Mouse (Mus musculus) ES-E14 (cell line): ENCODE measurements around the gene Pip5kl1. TPM values are rescaled to one million over a fixed set of nuclear protein-coding genes. Genes with fewer than 3 reads are reported as not detected.

Source experiments
- DNase-seq: peaks from one replicate; pipeline ENCODE4 v3.0.0-alpha.2; 2013; ENCODE audit warnings: low read depth, low spot score
- H3K27ac ChIP-seq: 2 replicates; pipeline ENCODE4 v1.5.1; 2012; ENCODE audit warnings: low read depth, mild to moderate bottlenecking, low read length, moderate library complexity, mixed read lengths; ENCODE audit not compliant: poor library complexity, insufficient read depth, severe bottlenecking
- H3K36me3 ChIP-seq: 2 replicates; pipeline ENCODE4 v1.6.1; 2012; ENCODE audit warnings: mild to moderate bottlenecking, low read length, moderate library complexity, mixed read lengths; ENCODE audit not compliant: control insufficient read depth, poor library complexity, insufficient read depth, severe bottlenecking
- H3K4me1 ChIP-seq, 2 experiments: fragments of 150-350 bp in 1 of 2; sonication (generic) in 1 of 2; 2 replicates each; pipeline ENCODE4 v1.6.1; 2012; ENCODE audit warnings: low read length in 2 of 2, mild to moderate bottlenecking in 1 of 2, mixed read lengths in 1 of 2; ENCODE audit not compliant: control insufficient read depth in 2 of 2, insufficient read depth in 2 of 2, poor library complexity in 1 of 2
- H3K4me3 ChIP-seq, 2 experiments: fragments of 150-350 bp in 1 of 2; sonication (generic) in 1 of 2; 2 replicates each; pipeline ENCODE4 v1.5.1; 2012; ENCODE audit warnings: low read length in 2 of 2, low read depth in 1 of 2, mild to moderate bottlenecking in 1 of 2, mixed read lengths in 1 of 2; ENCODE audit not compliant: insufficient read depth in 1 of 2, poor library complexity in 1 of 2, severe bottlenecking in 1 of 2
- H3K9ac ChIP-seq: 2 replicates; pipeline ENCODE4 v1.6.1; 2012; ENCODE audit warnings: low read depth, mild to moderate bottlenecking, low read length, mixed read lengths; ENCODE audit not compliant: poor library complexity, insufficient read depth, severe bottlenecking
- H3K9me3 ChIP-seq: fragments of 150-350 bp; sonication (generic); 2 replicates; pipeline ENCODE4 v1.6.1; 2012; ENCODE audit warnings: low read depth, mild to moderate bottlenecking, low read length; ENCODE audit not compliant: control insufficient read depth, insufficient read depth
- CHD2 ChIP-seq: IDR thresholded peaks from 2 replicates; pipeline ENCODE4 v1.6.1; 2014; ENCODE audit warnings: mild to moderate bottlenecking, low read depth, low read length, inconsistent platforms
- HCFC1 ChIP-seq: IDR thresholded peaks from 2 replicates; pipeline ENCODE4 v1.6.1; 2012; ENCODE audit warnings: low read length, inconsistent platforms, borderline replicate concordance; ENCODE audit not compliant: insufficient read depth
- MAFK ChIP-seq: IDR thresholded peaks from 2 replicates; pipeline ENCODE4 v1.6.1; 2014; ENCODE audit warnings: mild to moderate bottlenecking, low read depth, low read length, inconsistent platforms; ENCODE audit not compliant: insufficient read depth
- ZC3H11A ChIP-seq: IDR thresholded peaks from 2 replicates; pipeline ENCODE4 v1.6.1; 2012; ENCODE audit warnings: low read depth, mild to moderate bottlenecking, inconsistent platforms, low read length, borderline replicate concordance
- ZNF384 ChIP-seq: IDR thresholded peaks from 2 replicates; pipeline ENCODE4 v1.6.1; 2012; ENCODE audit warnings: low read depth, low read length, inconsistent platforms
- in situ Hi-C, 2 experiments: fragments of 600-800 bp; cut with MboI; formaldehyde crosslinking; loops; one replicate each; pipeline ENCODE4 v1.15.1; 2025; ENCODE audit warnings: low sequenced_read_pairs in 2 of 2, inconsistent platforms in 1 of 2; ENCODE audit not compliant: unreplicated experiment in 2 of 2
- total RNA-seq: library from RNA; depleted of rRNA; stranded (reverse); fragments of 300-350 nt; gene quantifications from 2 replicates; pipeline ENCODE4 v1.2.3, GENCODE M21; 2012

The Pip5kl1 gene
- total RNA-seq, 1 experiment: 3.5 TPM

DNA sequence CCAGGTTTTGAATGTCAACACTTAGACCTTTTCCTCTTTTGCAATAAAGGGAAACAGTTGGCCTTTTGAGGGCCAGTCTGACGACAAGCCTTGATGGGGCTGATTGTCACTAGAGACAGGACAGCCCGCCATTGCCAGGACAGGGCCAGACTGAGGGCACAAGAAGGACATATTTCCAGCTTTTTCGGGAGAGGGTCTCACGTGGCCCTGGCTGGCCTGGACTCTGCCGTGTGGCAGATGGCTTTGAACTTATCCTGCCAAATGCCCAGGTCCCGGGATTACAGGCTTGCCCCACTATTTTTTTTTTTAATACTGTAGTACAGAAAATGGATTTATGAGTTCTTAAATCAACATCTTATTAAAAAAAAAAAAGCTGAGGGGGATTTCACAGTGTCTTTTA lies 16.7 kb downstream of the Pip5kl1 start:
- Histone ChIP-seq H3K9ac (no peak overlapping the region), H3K27ac (no peak overlapping the region), H3K4me1 (peaks cover 3 to 10% of the 10 kb centered on the region in 2 experiments; a peak in 3 of 4 replicates), H3K4me3 (no peak overlapping the region), H3K36me3 (no peaks in the 10 kb centered on the region), H3K9me3 (no peaks in the 10 kb centered on the region)
- in situ Hi-C loops: no loop called here
- TF ChIP-seq ZNF384 (no peak), MAFK (no peak), ZC3H11A (no peak), HCFC1 (no peak), CHD2 (no peak)
- no peak for DNase-seq

DNA sequence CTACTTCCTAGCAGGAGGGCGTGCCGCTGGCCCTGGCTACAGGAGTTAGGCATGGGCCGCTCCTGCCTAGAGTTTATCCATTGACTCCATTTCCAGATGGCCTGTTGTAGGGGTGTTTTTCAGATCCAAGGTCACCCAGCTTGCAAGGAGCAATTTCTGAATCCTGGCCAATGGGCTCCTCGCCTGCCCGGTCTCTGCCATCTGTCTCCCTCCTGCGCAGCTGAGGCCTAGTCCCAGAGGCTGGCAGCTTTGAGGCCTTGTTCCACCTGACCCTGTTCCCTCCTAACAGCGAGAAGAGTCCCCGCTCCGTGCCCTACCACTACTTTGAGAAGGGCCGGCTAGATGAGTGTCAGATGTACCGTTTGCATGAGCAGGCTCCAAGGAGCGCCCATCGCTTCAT lies 22.1 kb downstream of the Pip5kl1 start:
- no peak overlapping the region for H3K27ac ChIP-seq
- in situ Hi-C loops: no loop called here
- no peaks in the 10 kb centered on the region for H3K36me3 ChIP-seq
- peaks cover 0 to 6% of the 10 kb centered on the region in 2 experiments; a peak in 1 of 4 replicates for H3K4me1 ChIP-seq
- no peak overlapping the region for H3K4me3 ChIP-seq
- H3K9me3 ChIP-seq: no peaks in the 10 kb centered on the region
- TF ChIP-seq HCFC1: no peak
- TF ChIP-seq ZC3H11A: no peak
- no peak for TF ChIP-seq ZNF384
- TF ChIP-seq CHD2: no peak
- no peak for TF ChIP-seq MAFK
- H3K9ac ChIP-seq: no peak overlapping the region
- no peak for DNase-seq

DNA sequence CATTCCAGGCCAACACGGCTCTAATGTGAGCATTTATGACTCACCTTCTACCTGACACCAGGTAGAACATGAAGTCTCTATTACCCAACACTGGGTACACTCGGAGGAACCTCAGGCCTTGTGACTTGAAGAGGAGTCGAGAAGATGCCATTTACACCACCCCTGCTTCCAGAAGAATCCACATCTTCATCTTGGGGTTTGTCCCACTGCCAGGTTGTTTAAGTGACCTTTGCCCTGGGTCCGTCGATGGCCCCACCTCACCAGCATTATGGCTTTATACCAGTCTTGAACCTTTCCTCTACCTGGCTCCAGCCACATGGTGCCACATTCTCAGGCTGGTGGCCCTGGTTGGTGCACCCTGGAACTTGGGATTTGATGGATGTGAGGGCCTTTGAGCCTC lies 22.7 kb downstream of the Pip5kl1 start:
- no peak overlapping the region for H3K27ac ChIP-seq
- H3K9ac ChIP-seq: no peak overlapping the region
- in situ Hi-C loops: no loop called here
- no peak for DNase-seq
- TF ChIP-seq ZNF384: no peak
- no peak for TF ChIP-seq HCFC1
- no peak for TF ChIP-seq CHD2
- no peak for TF ChIP-seq ZC3H11A
- no peak for TF ChIP-seq MAFK
- no peak overlapping the region for H3K4me3 ChIP-seq
- no peaks in the 10 kb centered on the region for H3K9me3 ChIP-seq
- peaks cover 2 to 6% of the 10 kb centered on the region in 2 experiments; a peak in 1 of 4 replicates for H3K4me1 ChIP-seq
- no peaks in the 10 kb centered on the region for H3K36me3 ChIP-seq

DNA sequence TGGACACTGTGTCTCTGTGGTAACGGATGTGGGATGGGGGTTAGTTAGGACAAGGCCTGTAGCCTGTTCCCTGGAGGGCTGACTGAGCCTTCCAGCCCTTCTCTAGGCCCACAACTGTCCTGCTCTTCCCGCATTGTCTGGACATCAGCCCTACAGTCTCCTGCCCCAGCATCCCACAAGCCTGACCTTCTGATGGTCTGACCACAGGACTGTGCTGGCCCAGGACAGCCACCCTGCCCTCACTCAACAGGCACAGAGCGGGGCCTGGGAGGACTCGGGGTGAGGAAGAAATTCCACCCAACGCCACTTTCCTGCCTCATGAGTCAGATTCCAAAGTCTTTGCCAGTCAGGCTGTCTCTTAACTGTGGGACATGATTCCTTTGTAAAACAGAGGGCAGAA lies 23.1 kb downstream of the Pip5kl1 start:
- no peaks in the 10 kb centered on the region for H3K36me3 ChIP-seq
- no peak overlapping the region for H3K9ac ChIP-seq
- H3K4me3 ChIP-seq: no peak overlapping the region
- DNase-seq: no peak
- no peaks in the 10 kb centered on the region for H3K9me3 ChIP-seq
- in situ Hi-C loops: no loop called here
- no peak overlapping the region for H3K27ac ChIP-seq
- TF ChIP-seq ZC3H11A (no peak), MAFK (no peak), CHD2 (no peak), ZNF384 (no peak), HCFC1 (no peak)
- H3K4me1 ChIP-seq: peaks cover 2 to 7% of the 10 kb centered on the region in 2 experiments; a peak in 1 of 4 replicates

GRCm38 (mm10) chr2:32598506-32598905 lies 23.9 kb downstream of the Pip5kl1 start:
- no peak overlapping the region for H3K9ac ChIP-seq
- no peak for TF ChIP-seq CHD2
- no peak for TF ChIP-seq MAFK
- no peak for TF ChIP-seq ZC3H11A
- no peak for TF ChIP-seq ZNF384
- TF ChIP-seq HCFC1: no peak
- in situ Hi-C loops: no loop called here
- no peaks in the 10 kb centered on the region for H3K9me3 ChIP-seq
- no peaks in the 10 kb centered on the region for H3K36me3 ChIP-seq
- peaks cover 2 to 7% of the 10 kb centered on the region in 2 experiments; a peak in 1 of 4 replicates for H3K4me1 ChIP-seq
- H3K27ac ChIP-seq: no peak overlapping the region
- no peak overlapping the region for H3K4me3 ChIP-seq
- DNase-seq: no peak
